Mouse (Mus musculus) heart, postnatal 25 days (tissue): ENCODE measurements at regions not wholly inside any gene's neighbourhood (a gene's known extent, or its start where the extent isn't known, plus 50 kb on each side); places are given as distances from the start of the nearest gene placed in this dataset.
A peak's percentile ranks its signal among the peaks of the same experiment; 100 is the strongest.

Source experiments
- DNase-seq: peaks from one replicate; pipeline ENCODE4 v3.0.0; 2022; ENCODE audit warnings: low spot score
- intact Hi-C: fragments of 180-260 bp; cut with DNase I; formaldehyde crosslinking; loops from one replicate; pipeline ENCODE4 v1.15.1; 2025

DNA sequence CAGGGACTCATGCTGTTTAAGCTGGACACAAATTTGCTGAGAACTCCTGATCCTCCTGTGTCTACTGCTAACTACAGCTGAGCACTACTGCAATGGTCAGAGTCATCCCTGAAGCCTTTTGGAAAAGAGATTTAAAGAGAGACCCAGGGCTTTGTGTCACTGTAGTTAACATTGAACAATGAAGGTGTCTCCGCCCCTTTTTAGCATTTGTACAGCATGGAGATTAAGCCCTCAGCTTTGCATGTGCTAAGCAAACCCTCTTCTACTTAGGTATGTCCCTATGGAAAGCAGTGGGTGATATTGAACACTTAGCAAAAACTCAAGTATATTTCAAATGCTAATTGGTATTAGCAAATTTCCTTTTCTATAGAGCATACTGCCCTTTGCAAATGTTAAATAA lies 231.6 kb downstream of the Etaa1 start:
- intact Hi-C loops, result no loop called here
- no peak for DNase-seq

DNA sequence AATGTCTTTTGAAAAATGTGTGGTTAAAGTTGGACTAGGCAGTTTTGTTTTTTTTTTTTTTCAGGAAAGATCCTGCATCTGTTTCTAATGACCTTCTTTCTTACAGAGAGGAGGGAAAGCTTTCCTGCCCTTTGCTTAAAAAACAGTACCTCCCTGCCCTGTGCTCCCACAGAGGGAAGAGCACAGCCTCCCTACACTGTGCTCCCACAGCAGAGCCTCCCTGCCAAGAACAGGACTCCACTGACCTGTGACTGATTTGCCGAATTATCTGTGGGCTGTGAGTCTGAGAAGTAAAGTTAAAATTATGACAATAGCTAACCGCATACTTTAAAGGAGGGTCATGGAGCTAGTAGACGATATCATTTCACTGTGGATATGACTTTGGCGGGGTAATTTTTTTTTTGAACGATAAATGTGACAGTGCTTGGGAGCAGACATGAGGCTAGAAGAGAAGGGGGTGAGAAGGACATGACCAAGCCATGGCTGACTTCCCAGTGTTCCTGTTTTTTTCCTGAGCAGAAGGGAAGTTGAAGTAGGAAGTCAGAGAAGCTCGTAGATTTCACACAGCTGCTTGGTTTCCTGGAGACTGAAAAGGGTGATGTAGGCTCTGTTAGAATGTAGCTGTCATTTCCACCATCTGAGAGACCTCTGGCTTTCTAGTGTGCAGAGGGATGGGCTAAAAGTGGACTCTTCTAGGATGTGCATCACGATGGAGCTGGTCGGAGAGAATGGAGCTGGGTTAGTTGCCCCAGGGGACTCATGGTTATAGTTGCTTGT lies 226.2 kb downstream of the Etaa1 start:
- DNase-seq, result no peak
- intact Hi-C loops, result no loop called here

DNA sequence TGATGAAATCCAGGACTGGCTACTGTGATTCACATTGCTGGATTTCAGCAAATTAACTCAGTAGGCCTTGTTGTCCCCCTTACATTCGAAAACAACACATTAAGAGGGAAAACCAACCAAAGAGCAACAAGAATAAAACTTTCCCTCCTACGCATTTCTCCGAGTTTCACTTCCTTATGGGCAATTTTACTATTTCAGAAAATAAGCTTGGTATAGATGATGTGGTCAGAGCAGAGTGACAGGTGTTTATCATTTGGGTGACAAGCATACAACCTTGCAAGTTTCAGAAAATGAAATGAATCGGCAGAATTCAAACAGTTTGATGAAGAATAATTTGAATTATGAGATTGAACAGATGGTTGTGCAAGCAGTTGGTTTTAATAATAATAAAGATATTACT lies 220.6 kb downstream of the Etaa1 start:
- no peak for DNase-seq
- intact Hi-C loops, result no loop called here

DNA sequence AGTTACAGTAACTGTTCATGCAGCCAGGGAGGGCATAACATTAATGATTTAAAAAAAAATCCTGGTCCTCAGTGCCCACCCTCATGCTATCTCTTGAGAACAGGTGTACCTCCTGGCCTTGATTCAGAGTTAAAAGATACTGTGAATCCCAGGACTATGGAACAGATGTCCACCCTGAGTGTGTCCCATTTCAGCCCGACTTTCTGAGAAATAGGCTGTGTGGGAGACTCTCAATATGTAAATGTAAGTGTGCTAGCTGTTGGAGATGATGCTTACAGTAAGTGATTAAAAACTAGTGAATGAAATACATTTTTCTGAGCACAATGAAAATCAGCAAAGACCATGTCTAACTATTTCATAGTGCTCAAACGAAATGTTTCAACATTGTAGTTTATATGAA lies 219.2 kb downstream of the Etaa1 start:
- intact Hi-C loops, result no loop called here
- DNase-seq, result no peak

DNA sequence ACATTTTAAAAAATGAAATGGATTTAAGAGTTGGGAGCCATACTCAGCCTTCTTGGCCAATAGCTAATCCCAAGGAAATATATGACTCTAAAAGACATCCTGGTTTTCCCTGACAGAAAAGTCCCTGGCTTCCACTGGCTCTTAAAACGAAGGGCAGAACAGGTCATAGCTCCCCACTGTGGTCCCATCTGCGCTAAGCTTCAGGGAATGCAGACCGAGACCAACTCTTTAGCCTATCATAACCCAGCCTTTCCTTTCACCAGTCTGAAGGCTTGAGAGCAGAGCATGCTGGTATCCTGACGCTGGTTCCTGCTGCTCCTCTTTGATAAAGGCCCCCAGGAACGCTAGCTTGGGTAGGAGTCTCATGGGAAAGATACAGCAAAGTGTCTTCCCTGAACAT lies 214.8 kb downstream of the Etaa1 start:
- DNase-seq, result no peak
- intact Hi-C loops, result no loop called here

DNA sequence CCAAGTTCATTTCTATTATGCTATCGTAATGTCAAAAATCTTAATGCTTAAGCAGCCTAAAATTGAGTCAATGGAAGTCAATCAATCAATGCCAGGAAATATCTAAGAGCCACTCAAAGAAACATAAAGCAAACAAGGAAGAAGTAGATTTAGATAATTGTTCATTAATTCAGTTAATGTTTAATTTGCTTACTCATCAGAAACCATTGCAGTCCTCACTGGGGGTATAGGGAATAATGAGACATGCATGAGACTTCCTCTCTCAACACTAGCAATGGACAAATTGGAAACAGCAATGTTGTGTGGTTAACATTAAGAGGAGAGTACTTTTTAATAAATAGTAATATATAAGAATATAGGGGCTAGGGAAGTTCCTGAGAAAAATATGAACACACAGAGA lies 209.9 kb downstream of the Etaa1 start:
- no peak for DNase-seq
- intact Hi-C loops, result no loop called here

DNA sequence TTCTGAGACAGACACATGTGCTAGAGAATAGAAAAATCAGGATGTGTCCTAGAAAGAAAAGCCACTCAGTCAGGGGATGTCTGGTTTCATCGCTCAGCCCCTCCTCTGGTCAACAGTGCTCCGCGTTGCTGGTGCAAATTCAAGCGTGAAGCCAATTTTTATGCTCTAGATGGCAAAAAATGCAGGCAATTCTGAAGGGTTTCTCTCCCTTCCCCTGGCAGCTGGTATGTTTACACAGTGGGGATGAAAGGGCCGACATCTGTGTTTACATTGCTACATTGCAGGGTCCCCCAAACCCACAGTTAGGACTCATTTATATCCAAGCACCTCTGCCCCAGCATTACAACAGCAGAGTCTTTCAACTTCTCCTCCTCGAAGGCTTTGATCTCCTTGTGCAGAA lies 203.3 kb downstream of the Etaa1 start:
- DNase-seq, result no peak
- intact Hi-C loops, result no loop called here

DNA sequence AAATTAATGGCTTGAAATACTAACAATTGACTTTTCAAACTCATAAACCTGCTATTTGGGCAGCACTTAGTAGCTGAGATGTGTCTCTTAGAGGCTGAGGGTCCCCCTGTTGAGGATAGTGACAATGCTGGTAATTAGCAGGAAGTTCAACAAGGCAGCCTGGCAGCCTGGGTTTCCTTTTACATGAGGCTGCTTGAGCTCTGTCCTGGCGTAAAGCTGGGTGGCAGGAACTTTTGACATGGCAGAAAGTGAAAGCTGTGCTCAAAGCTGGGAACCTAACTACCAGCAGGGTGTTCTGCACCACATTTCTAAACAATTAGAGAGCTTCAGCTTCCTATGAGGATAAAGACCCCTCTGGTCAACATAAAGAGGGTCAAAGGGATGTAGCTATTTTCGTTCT lies 194.5 kb downstream of the Etaa1 start:
- intact Hi-C loops, result no loop called here
- no peak for DNase-seq

DNA sequence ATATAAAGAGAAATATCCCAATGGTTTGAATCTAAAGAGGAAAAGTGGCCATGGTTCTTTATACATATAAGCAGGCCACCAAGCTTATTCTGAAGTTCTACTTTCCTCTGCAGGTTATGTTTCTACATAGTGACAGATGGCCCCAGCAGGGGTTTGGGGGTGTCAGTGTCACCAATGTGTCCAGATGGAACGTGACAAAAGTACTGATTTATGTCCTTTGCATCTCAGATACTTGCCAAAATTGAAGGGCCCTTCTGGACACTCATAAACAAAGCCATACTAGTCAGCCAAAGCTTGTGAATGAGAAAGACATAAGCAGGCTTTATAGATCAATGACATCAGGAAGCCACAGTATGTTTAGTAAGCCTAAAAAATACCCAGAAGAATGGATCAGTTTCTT lies 190.3 kb downstream of the Etaa1 start:
- intact Hi-C loops, result no loop called here
- no peak for DNase-seq

DNA sequence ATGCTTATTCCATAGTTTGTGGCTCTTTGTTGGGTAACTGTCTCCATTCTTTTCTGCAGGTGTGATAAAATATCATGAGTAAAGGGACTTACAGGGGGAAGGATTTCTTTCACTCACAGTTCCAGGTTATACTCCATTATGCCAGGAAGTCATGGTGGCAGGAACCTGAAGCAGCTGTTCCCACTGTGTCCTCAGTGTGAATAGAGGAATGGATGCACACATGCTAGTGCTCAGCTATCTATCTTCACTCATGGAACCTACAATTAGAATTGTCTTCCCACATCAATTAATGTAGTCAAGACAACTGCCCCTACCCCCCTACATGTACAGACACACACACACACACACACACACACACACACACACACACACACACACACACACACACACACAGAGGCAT lies 189.5 kb downstream of the Etaa1 start:
- intact Hi-C loops, result no loop called here
- no peak for DNase-seq

DNA sequence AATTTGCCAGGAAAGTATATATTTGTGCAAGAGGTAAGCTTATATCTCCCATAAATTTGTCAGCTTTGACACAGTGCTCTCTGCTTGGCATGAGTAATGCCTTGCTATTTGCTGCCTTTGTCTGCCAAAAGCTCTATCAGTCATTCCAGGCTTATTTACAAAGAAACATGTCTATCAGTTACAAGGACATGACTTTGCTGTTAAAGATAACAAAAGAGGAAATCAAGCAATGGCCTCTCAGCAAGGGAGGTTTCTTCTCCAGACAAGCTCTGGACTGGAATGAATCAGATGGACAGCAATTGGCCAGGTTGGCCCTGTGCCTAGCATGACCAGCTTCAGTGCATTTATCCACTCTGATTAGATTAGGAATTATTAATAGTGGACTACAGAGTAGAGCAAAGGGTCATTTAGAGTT lies 185.3 kb downstream of the Etaa1 start:
- intact Hi-C loops, result no loop called here
- peak; percentile 3 for DNase-seq

DNA sequence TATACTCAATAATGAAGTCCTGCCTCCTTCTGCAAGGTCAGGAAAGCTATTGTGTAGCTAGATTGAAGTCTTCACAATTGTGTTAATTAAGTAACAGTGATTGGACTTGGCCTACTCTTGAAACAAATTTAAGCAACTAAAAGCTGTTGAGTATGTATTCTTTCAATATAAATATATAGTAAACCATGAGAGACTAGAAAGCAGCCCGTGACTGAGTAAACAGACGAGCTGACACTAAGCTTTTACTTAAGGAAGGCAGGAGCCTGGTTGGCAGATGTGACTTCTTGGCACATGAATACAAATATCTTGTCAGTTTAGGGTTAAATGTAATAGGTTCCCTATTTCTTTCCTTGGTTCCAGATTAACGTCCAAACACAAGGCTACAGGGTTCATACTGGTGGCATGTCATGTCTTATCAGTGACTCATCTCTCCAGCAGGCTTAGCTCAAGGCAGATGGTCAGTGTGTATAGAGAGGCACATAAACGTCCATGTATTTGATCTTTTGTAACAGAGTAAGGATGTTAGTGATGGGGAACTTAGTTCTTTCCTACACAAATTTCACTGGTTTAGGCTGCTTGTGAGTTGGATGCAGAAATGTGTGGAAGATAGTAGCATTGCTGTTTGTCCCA lies 184.7 kb downstream of the Etaa1 start:
- DNase-seq, result no peak
- intact Hi-C loops, result no loop called here

DNA sequence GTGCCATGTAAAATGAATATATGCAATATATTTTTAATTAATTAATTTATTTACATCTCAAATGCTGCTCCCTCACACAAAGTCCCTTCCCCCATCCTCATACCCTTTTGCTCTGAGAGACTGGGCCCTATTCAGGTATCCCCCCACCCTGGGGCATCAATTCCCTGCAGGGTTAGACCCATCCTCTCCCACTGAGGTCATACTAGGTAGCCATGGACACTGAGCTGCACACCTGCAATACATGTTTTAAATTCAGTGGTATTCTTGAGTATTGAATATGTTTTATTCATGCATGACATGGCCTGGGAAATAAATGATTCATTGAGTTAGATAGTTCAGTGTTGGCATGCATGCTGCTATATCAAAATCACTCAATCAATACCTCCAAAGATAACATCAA lies 156.0 kb downstream of the Etaa1 start:
- intact Hi-C loops, result no loop called here
- DNase-seq, result no peak

DNA sequence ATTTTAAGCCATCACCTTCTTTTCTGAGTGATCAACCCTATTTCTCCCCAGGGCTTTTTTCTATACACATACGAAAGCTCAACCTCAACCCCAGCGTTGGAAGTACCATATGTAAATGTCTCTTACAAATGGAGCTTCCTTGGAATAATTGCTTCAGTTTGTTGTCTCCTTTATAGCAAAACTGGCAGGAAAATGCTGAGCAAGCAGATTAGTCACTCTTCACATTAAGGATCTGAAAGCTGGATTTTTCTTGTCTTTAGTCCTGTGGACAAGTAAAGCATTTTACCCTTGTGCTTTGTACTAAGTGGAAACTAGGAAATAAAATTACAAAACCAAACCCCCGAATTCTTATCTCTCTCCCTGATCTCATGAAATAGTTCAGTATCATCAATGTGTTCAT lies 145.8 kb downstream of the Etaa1 start:
- intact Hi-C loops, result no loop called here
- DNase-seq, result no peak

DNA sequence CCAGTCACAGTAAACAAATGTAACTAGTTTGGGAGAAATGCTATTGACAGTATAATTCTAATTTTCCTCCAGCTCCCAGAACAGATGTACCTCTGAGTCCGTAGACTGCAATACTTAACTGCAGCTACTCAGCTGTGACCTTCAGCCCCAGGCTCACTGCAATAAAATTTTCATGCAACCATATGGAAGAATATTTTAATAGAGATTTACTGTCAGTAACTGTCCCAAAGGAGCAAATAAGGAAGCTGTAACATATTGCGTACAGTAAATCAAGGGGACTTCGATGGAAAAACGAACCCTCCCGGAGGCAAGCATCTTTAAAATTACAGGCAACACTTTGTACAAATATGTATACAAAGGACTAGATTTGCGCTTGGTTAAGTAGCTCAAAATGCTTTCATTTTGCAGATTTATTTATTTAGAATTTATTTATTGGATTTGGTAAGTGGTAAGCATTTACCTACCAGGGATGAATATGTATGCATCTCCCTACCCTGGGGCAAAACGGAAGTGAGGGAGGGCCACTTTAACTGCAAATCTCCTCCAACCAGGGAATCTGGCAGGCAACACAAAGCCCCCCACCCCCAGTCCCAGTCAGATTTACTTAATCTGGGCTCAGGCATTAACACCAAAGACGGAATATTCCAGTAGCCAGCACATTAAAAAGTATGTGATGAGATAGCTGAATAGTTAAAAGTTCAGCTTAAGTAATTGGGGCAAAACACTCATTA lies 141.7 kb downstream of the Etaa1 start:
- DNase-seq, result no peak
- intact Hi-C loops, result no loop called here

DNA sequence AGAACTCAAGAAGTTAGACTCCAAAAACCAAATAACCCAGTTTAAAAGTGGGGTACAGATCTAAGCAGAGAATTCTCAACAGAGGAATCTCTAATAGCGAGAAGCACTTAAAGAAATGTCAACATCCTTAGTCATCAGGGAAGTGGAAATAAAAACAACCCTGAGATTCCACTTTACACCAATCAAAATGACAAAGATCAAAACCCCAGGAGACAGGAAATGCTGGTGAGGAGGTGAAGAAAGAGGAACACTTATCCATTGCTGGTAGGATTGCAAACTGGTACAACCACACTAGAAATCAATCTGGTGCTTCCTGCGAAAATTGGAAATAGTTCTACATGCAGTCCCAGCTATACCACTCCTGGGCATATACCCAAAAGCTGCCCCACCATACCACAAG lies 111.0 kb downstream of the Etaa1 start:
- no peak for DNase-seq
- intact Hi-C loops, result no loop called here

DNA sequence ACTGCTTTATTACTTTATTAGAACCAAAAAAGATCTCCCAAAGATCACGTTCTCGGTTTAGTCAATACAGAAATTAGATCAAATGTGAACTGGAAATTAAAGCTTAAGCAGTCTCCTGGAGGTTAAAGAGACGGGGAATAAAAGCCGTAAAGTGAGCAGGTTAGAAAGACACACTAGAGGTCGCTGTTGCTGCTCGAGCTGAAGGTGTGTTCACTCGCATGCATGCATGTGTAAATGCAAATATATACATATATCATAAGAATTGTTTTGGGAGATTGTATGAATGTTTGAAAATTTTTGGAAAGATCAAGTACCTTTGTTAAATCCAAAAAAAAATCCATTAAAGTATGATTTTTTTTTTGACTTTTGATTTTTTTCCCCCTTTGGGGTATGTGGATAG lies 101.3 kb downstream of the Etaa1 start:
- intact Hi-C loops, result no loop called here
- DNase-seq, result no peak

DNA sequence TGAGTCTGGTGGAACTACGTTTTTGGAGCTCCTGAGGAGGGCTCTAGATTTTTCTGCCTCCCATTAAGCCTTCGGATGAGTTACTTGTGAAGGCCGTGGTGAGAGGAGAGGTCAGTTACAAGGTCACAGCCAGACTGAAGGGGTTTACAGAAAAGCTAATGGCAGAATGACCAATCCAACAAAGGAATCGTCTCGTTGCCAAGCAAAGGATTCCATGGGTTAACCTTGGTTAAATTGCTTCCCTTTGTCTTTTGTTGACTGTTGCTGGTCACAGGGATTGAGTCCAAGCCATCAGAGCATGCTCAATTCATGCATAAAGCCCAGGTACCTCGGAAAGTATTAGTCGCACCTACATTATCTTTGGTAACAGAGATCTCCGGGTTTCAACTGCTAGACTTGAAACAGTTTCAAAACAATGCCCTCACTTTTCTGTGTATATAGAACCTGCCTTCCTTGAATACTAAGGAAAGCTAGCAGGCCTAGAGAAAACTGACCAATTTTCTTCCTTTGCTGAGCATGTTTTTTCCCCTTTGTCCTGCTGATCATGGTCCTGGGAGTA lies 100.3 kb downstream of the Etaa1 start:
- no peak for DNase-seq
- intact Hi-C loops, result no loop called here

DNA sequence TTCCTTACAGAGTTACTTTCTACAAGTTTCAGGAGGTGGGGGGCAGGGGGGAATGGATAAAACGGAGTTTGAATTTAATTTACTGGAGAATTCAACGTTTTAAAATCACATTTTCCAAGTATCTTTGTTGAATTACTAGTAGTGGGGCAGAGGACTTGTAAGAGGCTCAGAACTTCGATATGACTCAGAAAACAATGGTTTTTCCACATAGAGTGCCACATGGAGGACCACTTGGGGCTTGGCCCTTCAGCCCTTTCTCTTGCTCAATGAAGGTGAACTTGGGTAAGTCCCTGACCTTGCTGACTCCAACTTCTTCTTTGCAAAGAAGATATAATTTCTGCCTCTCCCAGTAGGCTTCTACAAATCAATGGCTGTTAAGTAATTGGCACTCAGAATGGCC lies 99.8 kb downstream of the Etaa1 start:
- intact Hi-C loops, result no loop called here
- no peak for DNase-seq

DNA sequence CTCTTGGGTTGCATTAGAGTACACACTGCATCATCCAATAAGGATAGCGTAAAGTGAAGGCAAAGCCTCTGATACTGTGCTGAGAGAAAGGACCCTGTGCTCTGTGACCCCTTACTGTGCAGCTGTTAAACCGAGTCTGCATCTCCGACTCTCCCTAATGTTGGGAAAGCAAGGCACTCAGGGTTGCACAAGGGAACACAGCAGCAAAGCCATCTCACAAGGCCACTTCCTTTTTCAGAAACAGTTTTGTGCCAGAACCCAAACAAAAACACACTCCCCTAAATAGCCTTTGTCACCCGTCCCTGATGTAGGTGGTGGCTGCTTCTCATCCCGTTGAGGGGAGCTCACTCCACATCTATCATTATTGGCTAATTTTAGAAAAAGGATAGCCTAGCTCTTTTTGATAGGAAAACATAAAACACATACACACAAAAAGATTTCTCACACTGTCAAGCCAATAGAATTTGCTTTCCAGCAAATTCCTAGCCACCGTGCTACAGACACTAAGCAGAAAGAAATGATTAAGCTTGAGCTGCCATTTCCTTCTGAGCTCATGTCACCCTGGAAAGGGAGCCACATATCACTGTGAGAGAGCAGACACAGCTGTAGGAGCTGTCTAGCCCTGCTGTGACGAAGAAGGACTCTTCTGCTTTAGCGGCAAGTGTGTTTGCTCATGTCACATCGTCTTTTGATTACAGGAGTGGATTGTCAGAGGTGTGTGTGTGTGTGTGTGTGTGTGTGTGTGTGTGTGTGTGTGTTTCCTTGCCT lies 94.1 kb downstream of the Etaa1 start:
- no peak for DNase-seq
- intact Hi-C loops, result no loop called here
